Mouse (Mus musculus) thymus, postnatal 4 days (tissue): ENCODE data around the gene Cenpx.

ENCODE experiments used
- DNase-seq: peaks from one replicate; pipeline ENCODE4 v3.0.0; 2021

The Cenpx gene

GRCm38 (mm10) chr11:120723509-120723908 lies 10.0 kb upstream of the Cenpx start:
- DNase-seq = no peak

DNA sequence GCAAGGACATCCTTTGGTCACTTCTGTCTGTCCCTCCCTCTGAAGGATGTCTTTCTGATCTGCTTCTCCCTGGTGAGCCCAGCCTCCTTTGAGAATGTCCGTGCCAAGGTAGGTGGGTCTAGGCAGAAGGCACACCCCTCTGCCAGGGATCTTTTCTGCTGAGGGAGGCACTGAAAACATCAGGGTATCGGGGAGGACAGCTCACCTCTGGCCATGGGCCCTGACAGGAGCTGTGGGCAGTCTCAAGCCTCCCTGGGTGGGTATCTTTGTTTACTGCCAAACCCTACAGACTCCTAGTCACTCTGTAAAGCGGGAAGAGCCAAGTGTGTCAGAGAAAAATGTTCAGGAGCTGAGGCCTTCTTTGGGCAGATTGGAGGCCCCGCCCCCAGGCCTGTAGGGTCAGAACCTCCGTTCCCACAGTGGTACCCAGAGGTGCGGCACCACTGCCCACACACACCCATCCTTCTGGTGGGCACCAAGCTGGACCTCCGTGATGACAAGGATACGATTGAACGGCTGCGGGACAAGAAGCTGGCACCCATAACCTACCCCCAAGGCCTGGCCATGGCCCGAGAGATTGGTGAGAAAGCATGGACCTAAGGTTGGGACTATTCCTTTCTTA lies 9.3 kb upstream of the Cenpx start:
- DNase-seq = no peak

GRCm38 (mm10) chr11:120722067-120722630 lies 8.6 kb upstream of the Cenpx start:
- no peak for DNase-seq

GRCm38 (mm10) chr11:120721124-120722066 lies 7.9 kb upstream of the Cenpx start, which contains the start of gene Rac3:
Gene Rac3 (plus strand): TSS chr11:120721470.
- peak; percentile 80 for DNase-seq

- peak; percentile 98 for DNase-seq
These were observed 6.9 kb upstream of the Cenpx start for GRCm38 (mm10) chr11:120720450-120720849.

GRCm38 (mm10) chr11:120719841-120720376 lies 6.4 kb upstream of the Cenpx start:
- DNase-seq = no peak

DNA sequence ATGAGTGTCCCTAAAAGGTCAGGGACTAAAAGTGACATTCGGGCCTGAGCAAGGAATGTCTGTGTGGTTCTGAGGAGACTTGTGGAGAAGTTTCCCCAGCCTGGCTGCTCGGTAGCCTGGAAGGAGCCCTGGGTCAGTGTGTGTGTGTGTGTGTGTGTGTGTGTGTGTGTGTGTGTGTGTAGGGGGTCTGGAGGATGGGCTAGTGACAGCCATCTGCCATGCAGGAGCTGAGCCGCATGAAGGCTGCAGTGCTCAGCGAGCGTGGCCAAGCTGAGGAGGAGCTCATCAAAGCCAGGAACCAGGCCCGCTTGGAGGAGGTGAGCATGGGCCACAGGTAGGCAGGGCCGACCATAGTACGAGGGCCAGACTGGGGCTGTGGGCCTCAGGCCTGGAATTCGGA lies 5.7 kb upstream of the Cenpx start:
- no peak for DNase-seq

DNA sequence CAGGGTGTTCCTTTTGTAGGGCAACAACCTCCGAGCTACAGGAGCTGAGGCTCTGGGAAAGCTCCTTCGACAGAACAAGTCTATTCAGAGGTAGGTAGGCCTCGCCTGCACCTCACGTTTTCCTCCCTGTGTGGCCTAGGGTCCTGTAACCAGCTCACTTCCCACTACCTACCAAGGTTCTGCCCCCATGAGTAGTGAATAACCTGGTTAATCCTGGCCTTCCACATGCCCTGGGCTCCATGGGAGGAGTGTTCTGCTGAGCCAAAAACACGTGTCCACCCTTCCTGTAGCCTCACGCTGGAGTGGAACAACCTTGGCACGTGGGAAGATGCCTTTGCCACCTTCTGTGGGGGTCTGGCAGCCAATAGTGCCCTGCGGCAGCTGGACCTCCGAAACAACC lies 1.6 kb upstream of the Cenpx start:
- no peak for DNase-seq

DNA sequence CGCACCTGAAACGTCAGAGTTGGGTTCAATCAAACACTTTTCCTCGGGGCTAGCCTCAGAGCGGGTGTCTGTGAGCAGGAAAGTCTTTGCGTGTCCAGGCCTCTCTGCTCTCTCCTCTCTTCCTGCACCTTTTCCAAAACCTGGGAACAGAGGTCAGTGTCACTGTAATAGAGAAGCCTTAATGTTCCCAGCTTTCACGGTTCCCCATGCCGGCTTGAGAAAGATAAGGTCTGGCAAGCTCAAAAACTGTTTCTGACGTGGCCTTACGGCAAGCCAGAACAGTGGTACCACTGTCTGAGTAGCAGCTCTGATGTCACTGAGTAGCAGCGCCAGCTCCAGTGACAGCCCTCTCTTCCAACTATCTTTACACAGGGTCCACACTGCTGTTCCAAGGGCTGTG lies 1.0 kb upstream of the Cenpx start:
- DNase-seq = no peak

GRCm38 (mm10) chr11:120712771-120713568 lies 568 bp downstream of the Cenpx start:
- DNase-seq = peak; percentile 87

DNA sequence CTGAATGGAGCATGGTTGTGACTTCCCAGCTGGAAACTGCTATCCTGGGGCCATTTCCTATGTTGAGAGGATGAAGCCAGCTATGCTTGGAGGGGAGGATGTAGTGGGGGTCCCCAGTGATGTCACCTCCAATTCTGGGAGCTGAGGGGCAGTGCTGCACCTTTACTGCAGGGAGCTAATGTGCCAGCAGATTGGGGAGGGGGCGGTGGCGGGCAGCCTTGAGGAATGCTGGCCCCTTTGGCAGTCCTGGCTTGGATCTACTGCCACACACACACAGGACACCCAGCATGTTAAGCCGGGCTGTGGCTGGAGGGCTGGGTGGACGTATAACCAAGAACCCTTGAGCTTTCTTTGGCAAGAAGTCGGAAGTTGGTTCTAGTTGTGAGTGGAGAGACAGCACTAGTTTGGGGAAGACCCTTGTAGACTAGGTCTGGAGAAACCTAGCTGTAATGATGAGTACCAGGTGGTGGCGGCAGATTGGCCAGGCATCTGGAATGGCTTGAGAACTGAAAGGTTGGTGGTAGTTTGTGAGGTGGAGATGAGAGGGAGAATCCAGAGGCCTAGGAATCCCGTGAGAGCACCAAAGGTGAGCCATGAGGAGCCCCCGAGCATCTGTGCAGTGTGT lies 1.4 kb downstream of the Cenpx start:
- DNase-seq = no peak

GRCm38 (mm10) chr11:120710672-120711071 lies 2.9 kb downstream of the Cenpx start:
- no peak for DNase-seq

DNA sequence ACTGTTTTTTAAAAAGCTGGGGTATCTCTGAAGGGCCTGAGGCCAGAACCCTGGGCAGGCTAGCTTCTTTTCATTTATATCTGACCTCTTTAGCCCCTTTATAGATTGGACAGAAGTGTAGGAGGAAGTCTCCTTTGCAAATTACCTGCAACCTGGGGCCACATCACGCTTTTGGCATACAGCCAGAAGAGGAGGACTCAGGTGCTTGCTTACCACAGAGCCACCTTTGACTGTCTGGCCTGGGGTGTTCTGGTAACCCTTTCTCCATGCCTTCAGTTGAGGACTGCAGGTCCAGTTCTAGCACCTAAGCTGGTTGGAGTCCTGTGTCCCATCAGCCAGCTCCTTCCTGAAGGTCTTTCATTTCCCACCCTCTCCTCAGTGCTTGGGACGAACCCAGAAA lies 4.0 kb downstream of the Cenpx start:
- DNase-seq = no peak

DNA sequence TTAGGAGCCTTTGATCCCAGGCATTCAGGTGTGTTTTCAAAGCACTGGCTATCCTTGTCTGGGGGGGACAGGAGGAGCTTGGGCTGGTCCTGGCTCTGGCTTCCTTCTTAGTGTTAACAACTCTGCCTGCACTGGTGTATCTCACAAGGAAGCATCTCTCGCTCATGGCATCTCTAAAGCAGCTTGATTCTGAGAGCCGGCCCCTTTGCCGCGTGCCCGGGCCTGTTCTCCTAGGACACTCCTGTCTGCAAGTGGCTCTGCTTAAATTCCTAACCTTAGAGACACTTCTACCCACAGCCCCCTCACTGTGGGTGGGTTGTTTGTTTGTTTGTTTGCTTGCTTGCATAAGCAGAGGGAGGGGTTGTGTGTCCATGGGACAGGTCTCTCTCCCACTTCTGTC lies 5.6 kb downstream of the Cenpx start:
- DNase-seq = no peak

- DNase-seq = no peak
These were observed 6.3 kb downstream of the Cenpx start for GRCm38 (mm10) chr11:120707225-120707624.

DNA sequence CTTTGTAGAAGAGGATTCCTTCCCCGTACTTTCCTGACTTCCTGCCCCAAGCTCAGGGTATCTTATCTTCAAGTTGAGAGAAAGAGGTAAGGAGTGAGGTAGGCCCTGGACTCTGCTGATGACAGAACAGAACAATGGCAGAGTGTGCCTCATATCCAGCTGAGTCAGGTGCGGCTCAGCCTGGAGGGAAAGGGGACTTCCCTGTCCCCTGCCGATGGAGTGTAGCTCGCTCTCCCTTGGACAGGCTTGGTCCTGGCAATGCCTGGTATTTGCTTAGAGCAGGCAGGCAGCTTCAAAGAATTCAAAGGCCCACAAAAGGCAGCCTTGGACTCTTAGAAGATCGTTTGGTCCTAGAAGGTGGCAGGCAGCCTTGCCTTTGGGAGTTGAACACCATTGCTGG lies 7.4 kb downstream of the Cenpx start:
- DNase-seq = no peak

DNA sequence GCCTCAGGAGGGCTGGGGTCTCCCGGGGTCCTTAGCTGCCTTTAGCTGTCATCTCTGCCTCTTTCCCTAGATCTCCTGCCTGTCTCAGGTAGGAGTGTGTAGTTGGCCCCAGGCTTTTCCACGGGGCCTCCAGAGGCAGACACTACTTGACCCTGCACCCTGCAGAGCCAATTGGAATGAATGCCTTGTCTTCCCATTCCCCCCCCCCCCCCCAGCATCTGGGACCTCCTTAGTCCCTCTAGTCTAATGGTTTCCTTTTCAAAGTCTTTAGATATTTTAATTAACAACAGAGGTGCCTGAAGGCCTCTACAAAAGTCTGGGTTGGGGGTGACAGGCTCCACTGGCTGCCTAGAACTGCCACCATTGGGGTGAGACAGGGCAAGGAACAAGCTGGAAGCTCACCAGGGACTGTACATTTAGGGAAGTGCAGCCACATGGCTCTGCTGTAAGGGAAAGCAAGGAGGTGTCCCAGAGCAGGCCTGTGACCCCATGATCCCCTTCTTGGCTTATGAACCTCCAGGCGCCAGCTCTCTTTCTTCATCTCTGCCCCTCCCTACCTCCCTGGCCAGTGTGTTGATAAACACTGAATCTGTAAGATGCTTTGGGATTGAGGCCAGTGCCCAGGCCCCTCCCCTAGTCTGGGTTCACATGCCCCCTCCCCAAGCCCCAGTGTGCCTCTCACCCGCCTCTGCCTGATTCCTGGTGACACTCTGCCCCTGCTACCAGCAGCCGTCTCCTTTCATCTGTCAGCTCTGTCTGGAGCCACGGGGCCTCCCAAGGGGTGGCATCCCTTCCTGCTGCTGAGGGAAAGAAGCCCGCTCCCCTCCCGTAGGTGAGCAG lies 8.8 kb downstream of the Cenpx start:
- DNase-seq = no peak

- DNase-seq = no peak
These were observed 9.7 kb downstream of the Cenpx start for GRCm38 (mm10) chr11:120703696-120704454.

GRCm38 (mm10) chr11:120697741-120698140 lies 15.8 kb downstream of the Cenpx start:
- no peak for DNase-seq

- no peak for DNase-seq
These were observed 17.0 kb downstream of the Cenpx start for GRCm38 (mm10) chr11:120696568-120696967.

DNA sequence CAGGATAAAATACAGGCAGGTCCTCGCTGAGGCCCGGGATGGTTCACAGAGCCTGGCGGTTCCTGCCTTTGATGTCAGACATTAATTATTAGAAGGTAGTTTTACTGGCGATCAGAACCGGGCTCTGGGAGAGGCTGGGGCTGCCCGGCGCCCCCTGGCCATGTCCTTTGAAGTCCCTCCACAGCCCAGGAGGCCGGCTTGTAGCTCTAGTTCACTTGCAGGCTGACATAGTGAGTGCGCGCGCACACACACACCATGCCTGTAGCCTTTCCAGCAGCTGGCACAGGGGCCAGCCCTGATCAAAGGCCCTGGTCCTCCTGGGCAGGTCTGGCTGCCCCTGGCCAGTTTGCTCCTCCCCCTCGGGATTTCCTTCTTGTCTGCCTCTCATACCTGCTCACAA lies 17.9 kb downstream of the Cenpx start:
- DNase-seq = no peak
